Mouse (Mus musculus) lung, embryonic 14.5 days (tissue): ENCODE measurements at regions not wholly inside any gene's neighbourhood (a gene's known extent, or its start where the extent isn't known, plus 50 kb on each side); places are given as distances from the start of the nearest gene placed in this dataset.

ENCODE experiments used
- ATAC-seq: fragments of 200-750 bp; cut with Nextera tagmentation; 2 replicates; pipeline ENCODE4 v1.8.0; 2017; ENCODE audit warnings: mild to moderate bottlenecking, moderate TSS enrichment, moderate library complexity; ENCODE audit not compliant: insufficient read depth
- DNase-seq: peaks from one replicate; pipeline ENCODE4 v3.0.0-alpha.2; 2015
- H3K27ac ChIP-seq: fragments of 300-500 bp; sonication (generic); 2 replicates; pipeline ENCODE4 v1.5.1; 2014; ENCODE audit warnings: low read depth, mild to moderate bottlenecking, moderate library complexity
- H3K27me3 ChIP-seq: fragments of 300-500 bp; sonication (generic); 2 replicates; pipeline ENCODE4 v1.6.1; 2014; ENCODE audit warnings: low read length, control low read depth; ENCODE audit not compliant: insufficient read depth
- H3K36me3 ChIP-seq: fragments of 300-500 bp; sonication (generic); 2 replicates; pipeline ENCODE4 v1.6.1; 2014; ENCODE audit warnings: control low read depth; ENCODE audit not compliant: insufficient read depth
- H3K4me1 ChIP-seq: fragments of 300-500 bp; sonication (generic); 2 replicates; pipeline ENCODE4 v1.6.1; 2014; ENCODE audit warnings: antibody characterized with exemption, control low read depth; ENCODE audit not compliant: insufficient read depth
- H3K4me2 ChIP-seq: fragments of 300-500 bp; sonication (generic); 2 replicates; pipeline ENCODE4 v1.6.1; 2014; ENCODE audit warnings: mild to moderate bottlenecking
- H3K4me3 ChIP-seq: fragments of 300-500 bp; sonication (generic); 2 replicates; pipeline ENCODE4 v1.5.1; 2014; ENCODE audit warnings: low read depth, low read length
- H3K9ac ChIP-seq: fragments of 300-500 bp; sonication (generic); 2 replicates; pipeline ENCODE4 v1.6.1; 2014
- H3K9me3 ChIP-seq: fragments of 300-500 bp; sonication (generic); 2 replicates; pipeline ENCODE4 v1.6.1; 2016; ENCODE audit warnings: low read depth, low read length, control low read depth
- CTCF ChIP-seq: IDR thresholded peaks from 2 replicates; pipeline ENCODE4 v1.5.1; 2016; ENCODE audit warnings: antibody characterized with exemption, low read depth
- WGBS: fragments of 180-500 bp; shearing (Covaris S2); extraction: QIAGEN DNeasy Blood & Tissue Kit; methylation state at CpG from one replicate; pipeline ENCODE4 v1.1.7; 2014; 5-methylcytosine and 5-hydroxymethylcytosine counted together

DNA sequence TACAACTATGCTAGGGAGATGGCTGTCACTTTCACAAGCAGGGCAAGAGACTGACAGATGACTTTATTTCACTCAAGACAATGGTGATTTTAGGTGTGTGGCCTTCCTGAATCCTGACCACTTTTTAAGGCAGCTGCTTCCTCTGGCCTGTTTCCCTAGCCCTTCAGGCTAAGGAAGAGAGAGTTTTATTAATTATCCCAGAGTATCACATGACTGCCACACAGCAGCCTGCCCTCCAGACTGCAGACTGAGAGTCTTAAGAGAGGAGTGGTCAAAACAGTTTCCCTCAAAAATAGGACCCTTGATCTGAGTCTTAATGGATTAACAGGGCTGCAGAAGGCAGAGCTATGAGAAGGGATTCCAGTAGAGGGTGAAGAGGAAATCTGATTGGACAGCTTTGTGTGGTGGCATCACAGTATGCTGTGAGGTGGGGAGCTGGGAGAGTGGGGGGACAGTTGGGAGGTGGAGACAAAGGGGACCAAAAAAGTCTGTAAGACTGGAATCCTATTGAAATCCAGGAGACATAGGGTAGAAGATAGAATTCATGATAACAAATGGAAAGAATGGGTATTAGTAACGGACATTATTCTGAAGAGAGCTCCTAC lies 61.8 kb upstream of the Zeb2 start:
- no peaks in the 10 kb centered on the region for H3K9me3 ChIP-seq
- H3K27ac ChIP-seq: no peak overlapping the region
- WGBS: 94% methylated on average over 1 of the region's 1 CpGs
- H3K36me3 ChIP-seq: no peaks in the 10 kb centered on the region
- no peaks in the 10 kb centered on the region for H3K27me3 ChIP-seq
- TF ChIP-seq CTCF: no peak
- no peak overlapping the region for H3K4me3 ChIP-seq
- DNase-seq: no peak
- H3K9ac ChIP-seq: no peak overlapping the region
- H3K4me2 ChIP-seq: no peak overlapping the region
- peak; percentile 47; the same call in 1 of the 2 replicates for ATAC-seq
- peaks cover 2% of the 10 kb centered on the region; the same call in 1 of the 2 replicates for H3K4me1 ChIP-seq

DNA sequence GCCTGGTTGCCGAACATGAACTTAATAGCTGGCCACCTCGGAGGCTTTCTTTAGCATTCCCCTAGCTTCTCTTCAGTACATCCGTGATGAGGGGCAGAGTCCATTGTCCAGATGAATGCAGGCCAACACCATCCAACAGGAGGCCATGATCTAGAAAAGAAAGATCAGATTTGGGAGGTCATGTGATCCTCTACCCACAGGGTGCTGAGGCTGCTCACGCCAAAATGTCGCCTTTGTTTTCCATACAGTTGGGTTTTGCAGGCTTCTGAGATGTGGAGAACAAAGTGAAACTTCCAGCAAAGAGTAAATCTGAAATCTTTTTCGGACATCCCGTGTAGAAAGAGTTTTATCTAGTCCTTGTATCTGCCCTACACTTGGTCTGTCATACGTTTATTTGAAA lies 55.2 kb upstream of the Zeb2 start:
- H3K4me1 ChIP-seq: peaks cover 4% of the 10 kb centered on the region; the same call in 1 of the 2 replicates
- no peak for DNase-seq
- H3K4me3 ChIP-seq: no peak overlapping the region
- no peaks in the 10 kb centered on the region for H3K36me3 ChIP-seq
- no peak for ATAC-seq
- TF ChIP-seq CTCF: no peak
- H3K27me3 ChIP-seq: no peaks in the 10 kb centered on the region
- no peak overlapping the region for H3K4me2 ChIP-seq
- H3K27ac ChIP-seq: no peak overlapping the region
- no peaks in the 10 kb centered on the region for H3K9me3 ChIP-seq
- WGBS: 84% methylated on average over 8 of the region's 8 CpGs
- no peak overlapping the region for H3K9ac ChIP-seq

DNA sequence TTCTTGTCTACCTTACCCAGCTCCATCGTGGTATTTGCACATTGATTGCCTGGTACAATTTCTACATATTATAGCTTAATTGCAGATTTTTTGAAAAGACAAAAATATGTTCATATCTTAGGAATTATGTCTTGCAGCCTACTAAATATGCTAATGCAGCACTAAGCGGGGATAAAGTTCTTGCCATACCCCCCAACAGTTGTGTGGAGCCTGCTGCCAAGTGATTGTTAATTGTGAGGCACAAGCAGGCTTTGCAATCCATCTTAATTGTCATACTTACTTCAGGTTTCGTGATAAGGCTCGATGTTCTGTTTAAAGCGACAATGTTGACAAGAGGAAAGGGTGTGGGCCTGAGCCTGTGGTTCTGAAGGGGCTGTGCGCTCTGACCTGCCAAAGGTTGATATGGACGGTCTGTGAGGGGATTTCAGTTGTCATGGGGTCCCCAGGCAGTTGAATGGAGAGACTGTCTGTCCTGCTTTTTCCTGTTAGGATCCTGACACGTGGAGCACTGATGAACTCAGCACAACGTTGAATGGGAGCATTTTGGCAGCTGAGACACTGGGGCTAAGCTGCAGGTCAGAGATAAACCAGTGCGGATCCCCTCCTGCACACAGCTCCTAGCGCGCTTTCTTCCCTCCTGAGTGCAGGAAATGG lies 54.5 kb upstream of the Zeb2 start:
- Histone ChIP-seq H3K36me3 (no peaks in the 10 kb centered on the region), H3K4me1 (peaks cover 4% of the 10 kb centered on the region; the same call in 1 of the 2 replicates), H3K4me2 (no peak overlapping the region), H3K4me3 (no peak overlapping the region), H3K27me3 (no peaks in the 10 kb centered on the region), H3K27ac (no peak overlapping the region), H3K9ac (no peak overlapping the region), H3K9me3 (no peaks in the 10 kb centered on the region)
- peak; percentile 24; the same call in 1 of the 2 replicates for ATAC-seq
- peak; percentile 39 for DNase-seq
- 34% methylated on average over 12 of the region's 12 CpGs for WGBS
- no peak for TF ChIP-seq CTCF

DNA sequence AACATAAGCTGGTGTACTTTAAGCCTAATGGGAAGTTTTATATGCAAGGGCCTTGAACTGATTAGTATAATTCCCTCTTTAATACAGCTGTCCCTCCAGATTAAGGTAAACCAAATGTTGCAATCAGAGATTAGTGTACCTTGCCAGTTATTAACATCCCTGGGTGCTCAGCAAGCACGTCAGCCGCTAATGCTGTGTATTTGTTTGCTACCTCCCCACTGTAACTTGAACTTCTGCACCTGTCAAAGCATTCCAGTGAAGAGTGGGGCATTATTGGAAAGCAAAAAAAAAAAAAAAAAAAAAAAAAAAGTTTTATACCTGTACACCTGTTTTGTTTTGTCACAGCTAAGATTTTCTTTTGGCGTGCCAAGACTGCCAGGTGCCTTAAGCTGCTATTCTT lies 53.1 kb upstream of the Zeb2 start:
- Histone ChIP-seq H3K9me3 (no peaks in the 10 kb centered on the region), H3K27ac (no peak overlapping the region), H3K36me3 (no peaks in the 10 kb centered on the region), H3K4me2 (no peak overlapping the region), H3K4me1 (peaks cover 4% of the 10 kb centered on the region; the same call in 1 of the 2 replicates), H3K27me3 (no peaks in the 10 kb centered on the region), H3K9ac (no peak overlapping the region), H3K4me3 (no peak overlapping the region)
- WGBS: 78% methylated on average over 3 of the region's 3 CpGs
- ATAC-seq (no peak), DNase-seq (no peak)
- TF ChIP-seq CTCF: no peak

DNA sequence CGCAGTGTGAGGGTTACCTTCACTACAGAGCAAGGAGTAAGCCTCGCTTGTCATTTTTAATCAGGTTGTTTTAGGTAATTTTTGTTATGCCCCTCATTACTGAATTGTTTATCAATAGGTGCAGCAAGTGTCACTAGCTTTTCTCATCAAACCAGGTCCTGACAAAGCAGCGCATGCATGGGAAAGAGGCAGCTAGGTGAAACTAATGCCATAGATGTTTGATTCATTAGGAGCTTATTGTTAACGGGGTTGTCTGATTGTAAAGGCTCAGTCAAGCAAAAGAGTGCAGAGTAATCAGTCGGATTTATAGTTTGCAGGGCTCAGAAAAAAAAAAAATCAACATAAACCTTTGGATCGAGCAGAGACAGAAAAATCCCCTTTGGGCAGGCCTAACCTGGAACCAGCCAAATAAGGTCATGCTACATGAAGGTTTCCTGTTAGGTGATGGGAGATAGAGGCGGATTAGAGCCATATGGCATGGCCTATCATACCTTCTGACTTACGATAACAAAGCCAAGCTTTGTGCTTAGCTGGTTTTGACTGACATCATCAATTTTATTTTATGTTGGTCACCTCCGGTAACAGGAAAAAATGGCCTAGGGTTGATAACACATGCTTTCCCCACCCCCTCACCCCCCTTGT lies 52.4 kb upstream of the Zeb2 start:
- H3K9ac ChIP-seq: no peak overlapping the region
- ATAC-seq (no peak), DNase-seq (no peak)
- no peaks in the 10 kb centered on the region for H3K27me3 ChIP-seq
- no peak for TF ChIP-seq CTCF
- no peaks in the 10 kb centered on the region for H3K36me3 ChIP-seq
- no peak overlapping the region for H3K27ac ChIP-seq
- peaks cover 4% of the 10 kb centered on the region; the same call in 1 of the 2 replicates for H3K4me1 ChIP-seq
- no peaks in the 10 kb centered on the region for H3K9me3 ChIP-seq
- 70% methylated on average over 9 of the region's 9 CpGs for WGBS
- no peak overlapping the region for H3K4me3 ChIP-seq
- no peak overlapping the region for H3K4me2 ChIP-seq

DNA sequence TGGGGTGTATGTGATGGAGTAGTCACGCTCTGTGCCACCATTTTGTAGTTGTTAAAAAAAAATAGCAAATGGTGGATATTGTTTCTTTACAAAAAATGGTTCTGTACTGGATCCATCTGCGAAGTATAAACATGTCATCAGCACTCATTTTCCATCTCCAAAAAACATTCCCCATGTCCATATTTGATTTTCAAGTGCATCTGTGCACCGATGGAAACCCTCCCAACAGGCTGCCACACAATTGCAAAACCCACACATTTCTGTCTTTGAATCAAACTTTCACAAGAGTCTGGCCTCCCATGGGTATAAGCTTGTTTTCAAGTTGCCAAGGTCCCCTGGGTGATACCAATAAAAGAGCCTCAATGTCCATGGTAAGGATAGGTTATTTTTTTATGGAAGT lies 51.4 kb upstream of the Zeb2 start:
- no peak overlapping the region for H3K27ac ChIP-seq
- ATAC-seq: no peak
- H3K4me1 ChIP-seq: peaks cover 4% of the 10 kb centered on the region; the same call in 1 of the 2 replicates
- TF ChIP-seq CTCF: no peak
- H3K9me3 ChIP-seq: no peaks in the 10 kb centered on the region
- no peak overlapping the region for H3K9ac ChIP-seq
- no peak overlapping the region for H3K4me3 ChIP-seq
- no peak overlapping the region for H3K4me2 ChIP-seq
- no peaks in the 10 kb centered on the region for H3K36me3 ChIP-seq
- no peak for DNase-seq
- H3K27me3 ChIP-seq: no peaks in the 10 kb centered on the region
- WGBS: 81% methylated on average over 3 of the region's 3 CpGs
